In the genomic region with DNA sequence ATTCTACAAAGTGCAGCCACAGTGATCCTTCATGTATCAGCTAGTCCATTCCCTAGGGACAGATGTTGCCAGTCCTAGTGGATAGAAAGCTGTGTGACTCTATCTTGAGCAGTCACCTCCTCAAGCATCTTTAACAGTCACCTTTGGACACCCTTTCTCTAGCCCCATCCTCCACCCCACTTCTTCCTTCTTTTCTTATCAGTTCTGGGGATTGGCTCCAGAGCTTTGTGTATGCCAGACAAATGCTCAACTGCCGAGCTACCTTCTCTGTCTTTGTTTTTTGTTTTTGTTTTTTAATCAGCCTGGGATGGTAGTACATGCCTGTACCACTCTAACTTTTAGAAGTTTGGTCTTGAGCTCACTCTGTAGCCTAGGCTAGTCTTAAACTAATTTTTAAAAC, we compare ENCODE assay signal across 30 mouse cellular contexts.
DNase-seq lines count a peak whose midpoint lies in the region; ATAC-seq and TF ChIP-seq lines count a peak whose summit lies in the region.
"Had no signal": no experiment of that assay in that cellular context is flagged by ENCODE, and none has a peak within 500 bp of the region (broad histone marks: within the 10 kb centered on the region; RNA-seq: fewer than 3 reads in every experiment).

No protein-coding gene starts in this region.

- peak; percentile 68; the same call in 1 of the 2 replicates for ATAC-seq in liver, embryonic 12.5 days
- no peak for ATAC-seq in liver, postnatal 0 days
- 0 out of 2 replicates have a peak, but pooled peaks have one; percentile 43 for ATAC-seq in liver, embryonic 15.5 days (ENCODE audit: insufficient read depth)
- ATAC-seq: forebrain, embryonic 13.5 days; forebrain, embryonic 16.5 days; hindbrain, embryonic 16.5 days; Patski had no signal

- TF ChIP-seq EP300 in liver, postnatal 0 days (IDR thresholded peaks at IDR 0.05; ENCODE audit: low read depth), result no peak; the same call in 1 of the 2 replicates

- DNase-seq in adrenal gland, postnatal 14 days, result peak; percentile 1
- DNase-seq in adrenal gland, postnatal 25 days, result no peak
- DNase-seq in liver, postnatal 0 days, result no peak
- DNase-seq in spleen, postnatal 4 days (ENCODE audit: low spot score in 2 of 2), result no peak
- no peak for DNase-seq in thymus, postnatal 36 days
- no peak for DNase-seq in left cerebral cortex, postnatal 36 days (ENCODE audit: low spot score in 2 of 2)
- DNase-seq: adrenal gland, postnatal 10 days; cerebellum, adult 11-12 months; cerebellum, adult 8-10 months; cerebellum, postnatal 10 days; cerebellum, postnatal 36 days; embryo, embryonic 11 days; gastrocnemius, postnatal 25 days; heart, adult 18-20 months; heart, postnatal 10 days; heart, postnatal 36 days had no signal

- H3K4me2 ChIP-seq in liver, embryonic 12.5 days, result no peak overlapping the region
- no peak overlapping the region for H3K4me2 ChIP-seq in liver, postnatal 0 days (ENCODE audit: low read depth, low read length)
- 0 out of 2 replicates have a peak overlapping the region, but pooled peaks have one; percentile 3 for H3K4me2 ChIP-seq in liver, embryonic 15.5 days
- H3K4me2 ChIP-seq: embryonic facial prominence, embryonic 13.5 days; forebrain, embryonic 13.5 days; heart, embryonic 12.5 days; heart, embryonic 15.5 days; hindbrain, embryonic 13.5 days had no signal

- TF ChIP-seq CTCF in liver, postnatal 0 days (IDR thresholded peaks at IDR 0.05; ENCODE audit: low read depth), result no peak

- peaks cover 70% of the 10 kb centered on the region for H3K4me1 ChIP-seq in liver, embryonic 12.5 days
- peaks cover 37% of the 10 kb centered on the region for H3K4me1 ChIP-seq in liver, postnatal 0 days (ENCODE audit: insufficient read depth)
- H3K4me1 ChIP-seq in liver, embryonic 15.5 days (replicated peaks), result peaks cover 74% of the 10 kb centered on the region
- H3K4me1 ChIP-seq: forebrain, embryonic 13.5 days; heart, embryonic 15.5 days; hindbrain, embryonic 13.5 days had no signal

- H3K9ac ChIP-seq in liver, embryonic 12.5 days, result no peak overlapping the region
- no peak overlapping the region for H3K9ac ChIP-seq in liver, postnatal 0 days (replicated peaks)
- H3K9ac ChIP-seq in liver, embryonic 15.5 days, result peak overlapping the region; percentile 37; the same call in 1 of the 2 replicates
- H3K9ac ChIP-seq: embryonic facial prominence, embryonic 13.5 days; forebrain, embryonic 13.5 days; heart, embryonic 12.5 days; heart, embryonic 15.5 days; hindbrain, embryonic 13.5 days had no signal

- H3K27me3 ChIP-seq in liver, embryonic 12.5 days (replicated peaks), result 0 out of 2 replicates have a peak, but pooled peaks cover 3% of the 10 kb centered on the region
- H3K27me3 ChIP-seq in liver, postnatal 0 days (ENCODE audit: insufficient read depth, low read length), result no peaks in the 10 kb centered on the region
- no peaks in the 10 kb centered on the region for H3K27me3 ChIP-seq in liver, embryonic 15.5 days
- H3K27me3 ChIP-seq: embryonic facial prominence, embryonic 13.5 days; forebrain, embryonic 13.5 days; heart, embryonic 12.5 days; heart, embryonic 15.5 days; hindbrain, embryonic 13.5 days; Patski had no signal

- no peaks in the 10 kb centered on the region for H3K9me3 ChIP-seq in liver, embryonic 12.5 days (replicated peaks)
- no peaks in the 10 kb centered on the region for H3K9me3 ChIP-seq in liver, postnatal 0 days (ENCODE audit: low read length)
- no peaks in the 10 kb centered on the region for H3K9me3 ChIP-seq in liver, embryonic 15.5 days (replicated peaks)
- H3K9me3 ChIP-seq: embryonic facial prominence, embryonic 10.5 days; embryonic facial prominence, embryonic 13.5 days; forebrain, embryonic 10.5 days; forebrain, embryonic 13.5 days; heart, embryonic 12.5 days; heart, embryonic 15.5 days; hindbrain, embryonic 10.5 days; hindbrain, embryonic 13.5 days had no signal

- H3K27ac ChIP-seq in liver, embryonic 12.5 days, result peak overlapping the region; percentile 46
- no peak overlapping the region for H3K27ac ChIP-seq in liver, postnatal 0 days (ENCODE audit: low read depth)
- peak overlapping the region; percentile 16; the same call in 1 of the 2 replicates for H3K27ac ChIP-seq in liver, embryonic 15.5 days (replicated peaks)
- H3K27ac ChIP-seq: embryonic facial prominence, embryonic 10.5 days; embryonic facial prominence, embryonic 13.5 days; forebrain, embryonic 10.5 days; forebrain, embryonic 13.5 days; heart, embryonic 15.5 days; hindbrain, embryonic 10.5 days; hindbrain, embryonic 13.5 days had no signal

- 6% methylated on average over 1 of the region's 1 CpGs for whole genome bisulfite sequencing in liver, embryonic 12.5 days (ENCODE audit: insufficient replicate concordance)
- WGBS in liver, postnatal 0 days (ENCODE audit: insufficient replicate concordance), result 41% methylated on average over 1 of the region's 1 CpGs
- 5% methylated on average over 1 of the region's 1 CpGs for WGBS in liver, embryonic 15.5 days (ENCODE audit: insufficient replicate concordance)

- intact Hi-C loops in left cerebral cortex, postnatal 36 days (cut with DNase I), result no loop called here

- H3K4me3 ChIP-seq in liver, embryonic 12.5 days, result no peak overlapping the region
- H3K4me3 ChIP-seq in liver, postnatal 0 days (ENCODE audit: low read depth, low read length), result no peak overlapping the region
- H3K4me3 ChIP-seq in liver, embryonic 15.5 days (replicated peaks), result no peak overlapping the region
- H3K4me3 ChIP-seq: embryonic facial prominence, embryonic 10.5 days; embryonic facial prominence, embryonic 13.5 days; erythroblast, embryonic 14.5 days; forebrain, embryonic 10.5 days; forebrain, embryonic 13.5 days; heart, embryonic 12.5 days; heart, embryonic 15.5 days; hindbrain, embryonic 10.5 days; hindbrain, embryonic 13.5 days had no signal

- H3K36me3 ChIP-seq in liver, embryonic 12.5 days, result no peaks in the 10 kb centered on the region
- H3K36me3 ChIP-seq in liver, postnatal 0 days (replicated peaks; ENCODE audit: insufficient read depth, low read length), result no peaks in the 10 kb centered on the region
- H3K36me3 ChIP-seq in liver, embryonic 15.5 days (replicated peaks), result no peaks in the 10 kb centered on the region
- H3K36me3 ChIP-seq: embryonic facial prominence, embryonic 10.5 days; embryonic facial prominence, embryonic 13.5 days; forebrain, embryonic 10.5 days; heart, embryonic 12.5 days; heart, embryonic 15.5 days; hindbrain, embryonic 10.5 days; hindbrain, embryonic 13.5 days had no signal
